Mouse (Mus musculus) lung, adult 2 months (tissue): ENCODE measurements at regions not wholly inside any gene's neighbourhood (a gene's known extent, or its start where the extent isn't known, plus 50 kb on each side); places are given as distances from the start of the nearest gene placed in this dataset.

Experiments
- CTCF ChIP-seq: fragments of 200-500 bp; IDR thresholded peaks from 2 replicates; pipeline ENCODE4 v1.5.1; 2011; ENCODE audit warnings: mild to moderate bottlenecking, low read length, control low read depth; ENCODE audit not compliant: insufficient read depth
- POLR2A ChIP-seq: fragments of 200-500 bp; IDR thresholded peaks from 2 replicates; pipeline ENCODE4 v1.6.1; 2011; ENCODE audit warnings: low read depth, mild to moderate bottlenecking, control low read depth, low read length, borderline replicate concordance; ENCODE audit errors: extremely low read depth

DNA sequence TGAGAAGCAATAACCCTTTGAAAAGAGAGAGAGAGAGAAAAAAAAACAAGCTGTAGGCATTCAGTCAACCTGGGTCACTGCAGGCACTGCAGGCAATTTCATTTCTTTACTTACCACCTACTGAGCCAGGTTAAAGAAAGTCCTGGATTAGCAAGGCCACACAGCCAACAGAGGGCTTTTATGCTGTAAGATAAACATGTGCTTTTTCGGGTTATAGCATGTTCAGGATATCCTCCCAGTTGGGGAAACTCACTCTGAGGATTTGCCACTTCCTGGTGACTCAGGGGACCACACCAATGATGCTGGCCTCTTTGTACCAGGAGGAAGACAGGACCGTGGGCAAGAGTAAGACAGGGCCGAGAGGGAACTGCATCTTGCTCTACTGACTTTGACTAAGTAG lies 426.6 kb upstream of the Rgma start:
- no peak for TF ChIP-seq CTCF
- no peak for TF ChIP-seq POLR2A
